Mouse (Mus musculus): ENCODE results near the gene Rtn1.

The Rtn1 gene

DNA sequence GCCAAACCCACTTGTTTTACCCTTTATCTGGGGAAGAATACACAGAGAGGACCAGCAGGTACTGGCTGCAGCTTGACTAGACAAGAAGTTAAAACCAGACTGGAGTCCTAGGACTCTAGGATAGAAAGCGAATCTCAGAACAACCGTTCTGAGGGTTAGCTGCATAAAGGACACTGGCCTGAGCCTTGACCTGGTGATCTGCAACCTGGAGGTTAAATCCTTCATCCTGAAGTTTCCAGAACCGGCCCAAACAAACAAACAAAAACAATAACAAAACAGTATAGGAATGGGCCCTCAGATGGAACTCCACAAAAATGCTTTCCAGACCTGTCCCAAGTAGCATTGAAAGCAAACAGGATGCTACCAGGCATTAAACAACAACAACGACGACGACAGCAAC lies at the start of gene Rtn1:
Gene Rtn1 (minus strand): TSS at position 101 of the 400 bp plus-strand sequence.
- in situ Hi-C loops (cut with MboI, MseI), result loop anchor here (25.0 kb wide), 1 partner anchor 647 kb away; no protein-coding TSS in a partner anchor

DNA sequence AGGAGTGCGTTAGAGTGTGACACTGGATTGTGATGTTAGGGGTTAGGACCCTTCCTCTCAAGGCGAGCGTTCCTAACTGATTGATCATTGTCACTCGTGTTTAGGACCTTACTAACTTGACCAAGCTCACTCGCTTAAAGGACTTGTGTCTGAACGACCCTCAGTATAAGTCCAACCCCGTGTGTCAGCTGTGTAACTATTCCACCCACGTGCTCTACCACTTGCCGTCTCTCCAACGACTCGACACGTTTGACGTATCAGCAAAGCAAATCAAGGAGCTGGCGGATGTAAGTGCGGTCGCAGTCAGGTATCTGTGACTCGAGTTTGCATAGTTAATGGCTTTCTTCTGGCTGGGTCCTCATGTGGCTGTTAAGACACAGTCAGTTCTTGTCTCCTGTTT lies 45.1 kb upstream of the Rtn1 start:
- in situ Hi-C loops (cut with MboI, MseI), result no loop called here

DNA sequence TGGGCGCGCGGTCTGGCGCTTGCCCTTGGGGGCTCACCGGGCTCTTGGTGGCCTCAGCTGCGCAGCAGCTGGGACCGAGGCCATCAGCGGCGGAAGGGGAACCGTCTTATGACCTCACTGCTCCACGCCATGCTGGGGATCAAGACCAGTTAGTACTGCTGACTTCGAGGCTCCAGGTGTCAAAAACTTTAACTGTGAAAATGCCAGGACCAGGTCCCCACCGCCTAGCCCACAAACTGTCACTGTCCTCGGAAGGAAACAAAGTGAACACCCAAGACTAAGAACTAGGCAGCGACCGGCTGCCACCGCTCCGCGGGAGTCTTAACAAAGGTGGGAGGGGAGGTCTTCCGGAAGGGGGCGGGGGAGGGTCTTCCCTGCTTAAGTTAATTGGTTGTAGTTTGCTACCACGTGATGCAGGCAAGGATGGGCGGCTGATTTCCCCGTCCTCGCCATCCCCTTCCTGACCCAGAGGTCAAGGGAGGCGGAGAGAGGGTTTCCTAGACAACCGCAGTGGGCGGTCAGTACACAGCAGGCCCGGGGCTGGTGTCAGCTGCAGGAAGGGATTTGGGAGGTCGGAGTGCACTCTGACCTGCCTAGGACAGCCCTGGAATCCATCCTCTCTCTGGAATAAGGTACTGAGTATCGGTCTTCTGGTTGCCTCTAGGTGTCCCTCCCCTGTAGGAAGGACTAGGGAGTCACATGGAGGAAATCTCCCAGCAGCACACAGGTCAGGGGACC lies 33.2 kb upstream of the Rtn1 start, which contains the start of gene Lrrc9:
Gene Lrrc9 (plus strand): TSS at position 28 of the 738 bp plus-strand sequence.
- in situ Hi-C loops (cut with MboI, MseI), result no loop called here

DNA sequence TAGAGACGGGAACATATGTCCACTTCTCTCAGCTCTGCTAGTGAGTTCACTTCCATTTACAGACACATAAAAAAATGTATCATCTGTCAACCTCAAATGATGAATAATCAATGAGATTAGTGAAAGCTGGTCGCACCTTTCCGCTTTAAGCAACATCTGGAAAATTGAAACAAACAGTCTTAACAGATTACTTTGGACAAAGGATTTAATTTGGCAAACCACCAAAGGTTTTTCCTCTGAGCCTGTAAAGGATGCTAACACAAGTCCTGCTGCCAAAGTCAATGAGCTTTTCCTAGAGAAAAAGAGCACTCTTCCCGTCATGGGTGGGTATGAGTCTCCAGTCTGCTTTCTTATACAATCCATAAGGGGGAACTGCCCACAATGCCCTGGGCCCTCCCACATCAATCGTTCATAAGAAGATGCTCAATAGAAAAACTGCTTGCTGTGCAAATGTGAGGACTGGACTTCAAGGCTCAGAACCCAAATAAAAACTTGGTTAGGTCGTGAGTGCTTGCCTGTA lies 30.2 kb upstream of the Rtn1 start:
- in situ Hi-C loops (cut with MboI, MseI), result no loop called here

DNA sequence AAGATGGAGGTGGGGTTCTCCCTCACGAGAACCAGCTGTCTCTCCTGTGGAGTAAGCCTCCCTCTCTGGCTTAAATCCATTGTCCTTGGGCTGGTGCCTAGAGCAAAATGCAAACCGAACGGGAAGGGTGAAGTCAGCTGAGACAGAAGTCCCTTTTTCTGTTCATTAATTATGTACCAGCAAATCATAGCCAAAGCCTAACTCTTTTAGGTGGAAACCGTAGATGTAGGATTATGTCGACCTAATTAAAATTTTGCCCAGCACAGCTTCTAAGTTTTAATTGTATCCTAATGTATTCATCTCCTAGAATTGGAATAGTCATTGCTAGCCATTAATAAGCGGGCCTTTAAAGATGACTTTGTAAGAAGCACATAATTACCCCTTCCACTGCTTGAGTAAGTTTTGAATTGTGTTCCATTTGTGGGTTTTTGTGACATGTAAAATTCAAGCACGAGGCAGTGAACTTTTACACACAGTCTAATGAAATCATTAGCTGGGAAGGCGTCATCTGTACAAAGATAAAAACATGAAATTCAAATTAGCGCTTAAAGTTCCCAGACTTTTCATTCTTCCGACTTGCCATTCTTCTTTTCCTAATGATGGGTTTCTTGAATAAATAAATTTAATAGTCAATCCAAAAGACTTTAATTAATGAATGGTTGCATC lies 29.0 kb upstream of the Rtn1 start:
- in situ Hi-C loops (cut with MboI, MseI), result no loop called here

DNA sequence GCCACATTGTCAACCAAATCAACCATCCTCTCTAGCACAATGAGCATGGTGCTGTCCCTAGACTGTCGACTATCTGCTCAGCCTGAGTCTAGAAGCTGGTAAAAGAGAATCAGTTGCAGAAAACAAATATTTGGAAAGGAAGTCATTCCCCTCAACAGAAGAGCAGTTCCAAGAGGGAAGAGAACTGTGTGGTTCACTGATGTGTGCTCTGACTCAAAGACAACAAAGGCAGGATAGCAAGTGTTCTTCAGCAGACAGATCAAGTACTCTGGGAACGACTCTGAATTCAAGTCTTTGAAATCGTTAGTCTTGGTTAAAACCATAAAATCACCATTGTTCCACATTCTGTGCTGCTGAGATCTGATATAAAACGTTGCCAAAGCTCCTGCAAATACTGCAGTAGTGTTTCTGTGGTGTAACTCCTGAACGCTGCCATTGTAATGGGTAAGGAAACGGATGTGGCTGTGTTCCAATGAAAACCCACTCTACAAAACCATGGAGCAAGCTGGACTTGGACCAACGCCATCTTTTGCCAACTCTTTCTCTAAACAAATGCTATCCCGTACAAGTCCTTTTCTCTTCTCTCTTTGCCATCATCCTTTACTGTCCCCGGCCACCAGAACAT lies 24.5 kb upstream of the Rtn1 start:
- in situ Hi-C loops (cut with MboI, MseI), result no loop called here

DNA sequence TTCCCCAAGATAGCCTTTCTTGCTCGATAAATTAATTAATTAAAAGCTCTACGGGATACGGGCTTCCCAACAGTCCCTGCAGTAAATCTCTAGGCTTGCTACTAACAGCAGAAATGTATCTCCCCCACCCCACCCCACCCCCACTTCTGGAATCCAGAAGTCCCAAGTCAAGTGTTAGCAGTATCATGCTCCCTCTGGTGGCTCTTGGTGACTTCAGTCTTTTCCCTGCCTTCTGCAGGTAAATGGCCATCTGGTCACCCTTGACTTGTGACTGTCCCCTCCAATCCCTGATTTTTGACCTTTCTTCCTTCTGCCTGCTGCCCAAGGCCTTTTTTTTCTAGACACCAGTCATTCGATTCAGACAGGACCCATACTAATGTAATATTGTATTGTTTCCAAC lies 23.4 kb upstream of the Rtn1 start:
- in situ Hi-C loops (cut with MboI, MseI), result no loop called here

DNA sequence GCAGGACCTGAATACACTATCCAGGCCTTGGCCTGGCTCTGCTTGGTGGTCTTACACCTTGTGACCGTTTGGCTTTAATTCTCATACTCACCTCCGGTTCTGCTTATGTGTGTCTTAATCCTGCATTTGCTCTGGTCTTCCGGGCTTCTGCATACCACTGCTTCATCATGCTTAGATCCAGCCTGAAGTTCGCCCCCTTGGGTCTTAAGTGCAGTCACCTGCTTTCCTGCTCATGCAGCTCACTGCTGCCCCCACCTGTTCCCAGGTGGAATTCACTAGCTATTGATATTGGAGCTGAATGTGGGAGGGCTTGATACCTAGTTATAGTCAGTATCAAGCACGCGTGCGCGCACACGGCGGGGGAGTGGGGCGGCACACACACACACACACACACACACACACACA lies 18.9 kb upstream of the Rtn1 start:
- in situ Hi-C loops (cut with MboI, MseI), result no loop called here

DNA sequence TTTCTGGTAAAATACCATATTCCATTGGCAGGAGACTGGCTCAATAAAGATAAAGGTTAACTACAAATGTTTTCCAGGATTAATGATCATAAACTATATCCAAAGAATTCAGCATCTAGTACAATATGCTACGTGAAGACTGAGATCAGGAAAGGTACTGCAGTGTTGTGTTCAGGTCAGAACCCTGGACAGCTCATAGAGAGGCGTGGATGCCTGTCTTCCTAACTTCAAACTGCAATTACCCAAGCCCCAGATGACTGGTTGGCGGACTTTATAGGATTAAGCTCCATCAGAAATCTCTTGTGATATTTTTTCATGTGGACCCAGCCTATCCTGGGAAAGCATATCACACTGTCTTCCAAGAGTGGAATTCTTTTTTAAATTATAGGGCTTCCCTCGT lies 13.8 kb upstream of the Rtn1 start:
- in situ Hi-C loops (cut with MboI, MseI), result loop anchor here (5.0 to 25.0 kb wide), 2 partner anchors 315 to 660 kb away; no protein-coding TSS in a partner anchor

DNA sequence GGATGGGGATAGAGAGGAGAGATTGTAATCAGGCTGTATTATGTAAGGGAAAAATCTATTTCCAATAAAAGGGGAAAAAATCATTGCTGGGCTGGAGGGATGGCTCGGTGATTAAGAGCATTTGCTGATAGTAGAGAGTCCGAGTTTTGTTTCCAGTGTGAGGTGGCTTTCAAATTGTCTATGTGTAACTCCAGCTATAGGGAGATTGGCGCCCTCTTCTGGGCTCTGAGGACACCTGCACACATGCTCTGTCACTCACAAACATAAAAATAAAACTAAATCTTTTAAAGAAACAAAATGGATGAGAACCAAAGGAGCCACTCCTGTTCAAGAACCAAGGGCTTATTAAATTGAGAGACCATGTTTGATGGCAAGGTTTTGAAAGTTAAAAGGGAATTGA lies 8.9 kb upstream of the Rtn1 start:
- in situ Hi-C loops (cut with MboI, MseI), result loop anchor here (25.0 kb wide), 1 partner anchor 655 kb away; no protein-coding TSS in a partner anchor

DNA sequence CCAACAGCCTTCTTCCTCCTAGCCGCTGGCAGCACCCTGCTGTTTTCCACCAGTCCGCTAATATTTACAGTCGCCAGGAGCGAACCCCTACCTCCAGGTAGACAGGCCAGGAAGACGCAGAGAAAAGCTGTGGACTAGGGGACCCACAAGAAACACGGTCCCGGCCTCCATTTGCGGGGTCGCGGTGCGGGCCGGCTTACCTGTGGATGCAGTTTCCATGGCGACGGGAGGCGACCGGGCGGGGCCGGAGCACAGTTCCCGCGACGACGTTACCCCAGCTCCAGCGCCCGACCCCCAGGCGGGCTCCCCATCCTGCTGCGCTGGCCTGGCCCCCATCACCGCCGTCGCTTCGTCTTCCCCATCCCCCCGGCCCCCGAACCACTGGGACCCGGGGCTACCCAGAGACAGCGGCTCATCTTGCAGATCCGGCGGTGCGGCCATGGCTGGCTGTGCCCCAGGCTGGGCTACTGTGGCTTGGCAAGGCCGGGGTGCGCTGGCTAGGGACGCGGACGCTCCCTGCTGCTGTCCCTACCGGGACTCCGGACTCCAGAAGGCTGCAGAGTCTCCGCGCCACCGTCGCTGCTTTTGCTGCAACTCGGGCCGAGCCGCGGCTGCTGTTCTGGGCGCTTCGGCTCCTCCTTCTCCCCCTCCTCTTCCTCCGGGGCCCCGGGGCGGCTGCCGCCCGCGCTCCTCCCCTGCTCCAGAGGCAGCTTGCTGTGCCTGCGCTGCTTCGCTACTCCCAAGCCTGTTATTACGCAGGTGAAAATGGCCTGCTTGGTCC lies 553 bp downstream of the Rtn1 start:
- in situ Hi-C loops (cut with MboI, MseI), result loop anchor here (25.0 kb wide), 1 partner anchor 646 kb away; no protein-coding TSS in a partner anchor

DNA sequence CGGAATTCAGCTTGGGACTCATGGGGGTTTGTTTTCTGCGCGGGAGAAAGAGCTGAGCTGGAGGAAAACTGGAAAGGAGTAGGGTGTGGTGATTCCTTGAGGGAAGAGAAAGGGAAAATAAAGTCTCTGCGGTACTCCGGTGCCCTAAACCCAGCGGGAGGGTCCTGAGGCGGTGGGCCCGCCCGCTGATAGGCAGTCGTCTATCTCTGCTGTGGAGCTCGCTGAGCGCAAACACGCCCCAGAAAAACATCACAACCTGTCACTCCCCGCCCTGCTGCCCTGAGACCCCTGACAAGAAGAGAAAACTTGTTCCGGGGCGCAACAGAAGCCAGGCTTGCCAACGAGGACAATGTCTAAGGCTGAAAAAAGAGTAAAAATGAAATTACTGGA lies 1.1 kb downstream of the Rtn1 start:
- in situ Hi-C loops (cut with MboI, MseI), result loop anchor here (25.0 kb wide), 1 partner anchor 645 kb away; no protein-coding TSS in a partner anchor

DNA sequence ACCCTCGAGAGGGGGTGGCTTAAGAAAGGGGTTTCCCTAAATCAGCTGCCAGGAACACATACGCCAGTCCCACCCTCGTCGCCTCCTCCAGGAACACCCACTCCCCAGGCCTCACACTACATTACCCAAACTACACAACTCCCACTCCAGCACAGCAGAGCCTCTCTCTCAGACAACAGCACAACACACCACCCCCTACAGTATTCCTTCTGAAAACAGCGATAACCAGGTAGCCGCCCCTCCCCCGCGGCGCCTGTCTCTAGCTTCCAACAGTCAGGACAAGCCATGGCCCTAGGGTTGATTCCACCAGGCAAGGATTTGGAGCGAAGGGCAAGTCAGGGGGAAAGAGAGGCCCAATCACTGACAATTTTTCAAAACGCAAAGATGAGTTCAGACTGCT lies 1.7 kb downstream of the Rtn1 start:
- in situ Hi-C loops (cut with MboI, MseI), result loop anchor here (25.0 kb wide), 1 partner anchor 645 kb away; no protein-coding TSS in a partner anchor

DNA sequence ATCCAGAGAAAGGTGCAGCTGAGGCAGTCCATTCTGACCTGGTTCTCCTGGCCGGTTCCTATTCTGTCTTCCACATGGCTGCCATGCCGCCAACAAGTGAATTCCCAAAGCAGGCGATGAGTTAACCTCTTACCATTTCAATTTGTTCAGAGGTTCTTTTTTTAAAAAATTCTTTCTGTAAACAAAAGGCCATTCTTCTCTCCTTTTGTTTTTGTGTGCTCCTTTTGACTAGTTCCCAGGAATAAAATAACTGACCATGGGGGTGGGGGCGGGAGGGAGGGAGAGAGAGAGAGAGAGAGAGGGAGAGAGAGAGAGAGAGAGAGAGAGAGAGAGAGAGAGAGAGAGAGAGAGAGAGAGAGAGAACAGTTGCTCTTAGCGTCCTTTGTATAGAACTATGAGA lies 3.8 kb downstream of the Rtn1 start:
- in situ Hi-C loops (cut with MboI, MseI), result loop anchor here (25.0 kb wide), 1 partner anchor 643 kb away; no protein-coding TSS in a partner anchor

DNA sequence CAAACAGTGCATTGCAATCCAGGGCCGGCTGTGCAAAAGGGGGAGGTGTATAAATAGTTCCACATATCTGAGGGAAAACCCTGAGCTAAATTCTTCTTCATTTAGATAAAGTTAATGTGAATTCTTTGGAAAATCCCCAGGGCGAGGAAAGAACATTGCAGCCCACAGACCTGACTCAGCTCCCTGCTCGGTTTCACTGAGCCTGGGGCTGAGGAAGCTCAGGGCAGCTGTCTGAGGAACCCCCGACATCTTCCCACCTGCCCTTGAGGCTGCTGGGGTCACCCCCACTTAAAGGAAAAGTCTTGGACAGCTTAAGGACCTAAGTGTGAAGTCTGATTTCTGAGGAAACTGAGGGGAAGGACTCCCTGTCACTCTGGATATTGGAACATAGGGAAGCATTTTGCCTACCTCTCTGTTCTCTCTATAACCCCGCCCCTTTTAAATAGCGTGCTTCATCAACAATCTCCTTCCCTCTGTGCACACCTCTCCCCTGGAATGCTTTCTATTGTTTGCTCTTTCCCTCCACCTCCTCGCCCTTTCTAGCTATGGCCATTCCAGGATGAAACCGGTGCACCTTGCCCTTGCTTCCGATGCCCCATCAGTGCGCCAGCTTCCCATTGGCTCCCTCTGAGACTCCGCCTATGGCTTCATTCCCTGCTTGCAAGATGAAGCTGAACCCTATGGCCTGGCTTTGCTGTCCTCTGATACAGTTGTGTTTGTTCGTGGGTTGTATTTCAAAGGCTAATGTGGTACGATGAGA lies 15.6 kb downstream of the Rtn1 start:
- in situ Hi-C loops (cut with MboI, MseI), result loop anchor here (10.0 kb wide), 1 partner anchor 868 kb away; no protein-coding TSS in a partner anchor

DNA sequence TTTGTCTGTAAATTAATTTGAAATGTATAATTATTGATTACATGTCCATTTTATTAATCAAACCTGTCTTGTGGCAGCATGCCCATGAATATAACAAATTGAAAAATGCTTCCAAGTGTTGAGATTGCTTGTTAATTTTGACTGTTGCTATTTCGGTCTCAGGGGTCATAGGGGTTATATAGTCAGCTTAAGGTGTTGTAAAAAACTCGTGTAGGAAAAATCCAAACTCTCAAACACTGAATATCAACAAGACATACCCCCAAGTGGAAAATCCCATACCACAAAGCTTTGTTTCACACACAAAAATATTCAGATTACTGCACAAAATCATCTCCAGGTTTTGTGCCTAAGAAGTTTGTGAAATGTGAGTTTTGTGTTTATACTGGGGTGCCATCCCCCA lies 18.5 kb downstream of the Rtn1 start:
- in situ Hi-C loops (cut with MboI, MseI), result loop anchor here (10.0 kb wide), 1 partner anchor 866 kb away; no protein-coding TSS in a partner anchor

DNA sequence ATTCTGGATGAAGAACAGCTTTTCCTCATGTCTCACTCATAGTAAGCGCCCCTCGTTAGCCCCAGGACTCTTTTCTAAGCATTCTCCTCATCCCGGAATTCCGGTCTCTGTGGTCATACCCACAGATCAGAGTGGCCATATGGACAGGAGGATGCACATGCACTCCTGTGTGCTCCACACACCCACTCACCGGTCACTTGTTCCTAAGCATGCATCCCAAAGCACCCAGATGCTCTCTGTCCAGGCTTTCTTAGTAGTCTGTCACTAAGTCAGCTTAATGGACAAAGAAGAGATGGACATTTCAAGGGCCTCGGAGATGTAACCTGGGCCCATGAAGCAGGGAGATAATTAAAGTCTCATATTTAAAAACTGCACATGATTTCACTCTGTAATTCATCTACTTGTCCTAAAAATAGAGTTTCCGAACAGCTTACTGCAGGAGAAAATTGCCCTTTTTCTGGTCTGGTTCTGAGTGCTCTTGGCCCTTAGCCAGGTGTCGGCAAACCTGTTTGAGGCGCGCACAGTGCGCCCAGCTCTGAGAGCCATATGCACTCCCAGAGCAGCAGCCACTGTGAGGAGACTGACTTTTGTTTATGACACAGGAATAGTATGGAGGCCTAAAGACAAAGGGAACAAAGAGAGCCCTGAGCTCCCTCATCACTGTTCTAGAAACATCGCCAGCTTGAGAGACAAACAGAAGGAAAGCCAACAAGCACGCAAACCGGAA lies 19.3 kb downstream of the Rtn1 start:
- in situ Hi-C loops (cut with MboI, MseI), result loop anchor here (10.0 kb wide), 1 partner anchor 865 kb away; no protein-coding TSS in a partner anchor

DNA sequence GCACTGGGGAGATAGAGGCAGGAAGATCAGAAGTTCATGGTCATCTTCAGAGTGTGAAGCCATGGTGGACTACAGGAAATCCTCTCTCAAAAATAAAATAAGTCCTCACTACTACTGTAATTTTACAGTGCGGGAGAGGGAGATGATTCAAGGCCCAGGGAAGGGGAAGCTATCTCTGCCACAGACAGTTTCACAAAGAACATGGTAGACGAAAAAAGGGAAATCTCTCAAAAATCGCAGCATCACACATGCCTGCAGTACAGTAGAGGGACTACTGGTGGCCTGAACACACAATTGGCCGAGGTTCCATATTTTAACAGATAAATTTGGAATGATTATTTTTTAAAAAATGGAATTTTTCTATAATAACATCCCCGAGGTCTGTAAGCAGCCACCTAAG lies 20.0 kb downstream of the Rtn1 start:
- in situ Hi-C loops (cut with MboI, MseI), result no loop called here

DNA sequence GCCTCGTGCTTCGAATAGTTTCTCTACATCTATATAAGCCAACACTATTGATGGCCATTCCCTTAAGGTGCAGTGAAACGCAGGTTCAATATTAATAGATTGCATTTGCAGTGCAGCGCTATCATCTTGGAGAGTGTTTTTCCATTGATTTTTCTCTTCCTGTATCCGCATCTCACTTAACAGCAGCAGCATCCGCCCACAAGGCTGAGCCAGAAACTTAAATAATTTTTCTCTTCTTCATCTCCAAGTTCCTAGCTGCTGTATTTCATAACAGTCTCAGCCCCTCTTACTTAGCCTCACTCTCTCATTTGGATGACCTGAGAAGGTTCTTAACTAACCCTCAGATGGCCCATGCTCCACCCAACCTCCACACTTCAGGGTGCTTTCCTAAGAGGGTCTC lies 20.7 kb downstream of the Rtn1 start:
- in situ Hi-C loops (cut with MboI, MseI), result no loop called here

DNA sequence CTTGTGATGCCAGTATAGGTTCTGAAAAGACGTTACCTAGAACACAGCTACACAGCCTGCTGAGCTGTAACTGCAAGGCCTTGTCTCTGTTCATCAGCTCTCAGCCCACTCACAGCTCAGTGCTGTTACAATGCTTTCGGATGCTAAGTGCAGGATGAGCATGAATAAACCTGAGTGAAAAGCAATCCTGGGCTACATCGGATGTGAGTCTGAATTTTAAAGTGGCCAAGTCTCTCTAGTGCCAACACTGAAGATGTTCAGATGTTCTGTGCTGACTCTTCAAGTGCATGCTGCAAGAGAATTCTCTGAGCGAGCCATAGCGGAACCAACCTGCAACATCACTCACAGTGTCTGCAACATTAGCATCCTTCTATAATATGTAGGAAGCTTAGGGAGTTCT lies 32.5 kb downstream of the Rtn1 start:
- in situ Hi-C loops (cut with MboI, MseI), result no loop called here

All from regulatory T cell (primary cell).